Mouse (Mus musculus) intestine, embryonic 14.5 days (tissue): ENCODE results near the gene Aoah. TPM values are rescaled to one million over a fixed set of nuclear protein-coding genes. Genes with fewer than 3 reads are reported as not detected.

Experiments
- ATAC-seq: fragments of 200-750 bp; cut with Nextera tagmentation; replicated peaks from 2 replicates; pipeline ENCODE4 v1.8.0; 2017; ENCODE audit warnings: low read depth, moderate number of reproducible peaks, moderate TSS enrichment, moderate library complexity; ENCODE audit not compliant: low FRiP score, low TSS enrichment
- DNase-seq: peaks from one replicate; pipeline ENCODE4 v3.0.0-alpha.2; 2018; ENCODE audit warnings: low spot score
- H3K27ac ChIP-seq: fragments of 300-500 bp; sonication (generic); 2 replicates; pipeline ENCODE4 v1.5.1; 2014; ENCODE audit warnings: low read depth, mild to moderate bottlenecking, control low read depth
- H3K27me3 ChIP-seq: fragments of 300-500 bp; sonication (generic); replicated peaks from 2 replicates; pipeline ENCODE4 v1.6.1; 2014; ENCODE audit warnings: low read length, control low read depth; ENCODE audit not compliant: control insufficient read depth, insufficient read depth
- H3K36me3 ChIP-seq: fragments of 300-500 bp; sonication (generic); 2 replicates; pipeline ENCODE4 v1.6.1; 2014; ENCODE audit warnings: low read length, control low read depth; ENCODE audit not compliant: control insufficient read depth, insufficient read depth
- H3K4me1 ChIP-seq: fragments of 300-500 bp; sonication (generic); replicated peaks from 2 replicates; pipeline ENCODE4 v1.6.1; 2014; ENCODE audit warnings: low read length, control low read depth, mixed read lengths; ENCODE audit not compliant: control insufficient read depth, insufficient read depth
- H3K4me2 ChIP-seq: fragments of 300-500 bp; sonication (generic); 2 replicates; pipeline ENCODE4 v1.6.1; 2014; ENCODE audit warnings: low read length
- H3K4me3 ChIP-seq: fragments of 300-500 bp; sonication (generic); 2 replicates; pipeline ENCODE4 v1.5.1; 2014; ENCODE audit warnings: low read depth, low read length, control low read depth, mixed read lengths
- H3K9ac ChIP-seq: fragments of 300-500 bp; sonication (generic); 2 replicates; pipeline ENCODE4 v1.6.1; 2014; ENCODE audit warnings: mild to moderate bottlenecking, low read length
- H3K9me3 ChIP-seq: fragments of 300-500 bp; sonication (generic); 2 replicates; pipeline ENCODE4 v1.6.1; 2016; ENCODE audit warnings: low read length, control low read depth; ENCODE audit not compliant: control insufficient read depth
- WGBS: fragments of 180-500 bp; shearing (Covaris S2); extraction: QIAGEN DNeasy Blood & Tissue Kit; methylation state at CpG from one replicate; pipeline ENCODE4 v1.1.7; 2014; 5-methylcytosine and 5-hydroxymethylcytosine counted together
- polyA plus RNA-seq: library from polyadenylated mRNA; unstranded; fragments of >200 nt; fragmentation: Nextera tagmentation; extraction: Ambion mirVana; gene quantifications from 2 replicates; pipeline ENCODE4 v1.2.1, GENCODE M21; 2014

The Aoah gene
- polyA plus RNA-seq, 1 experiment from 2014 or later: 1.1 TPM

- no peak for DNase-seq
- H3K9ac ChIP-seq: no peak overlapping the region
- ATAC-seq: no peak
- H3K4me1 ChIP-seq: no peaks in the 10 kb centered on the region
- 83% methylated on average over 5 of the region's 5 CpGs for WGBS
- no peaks in the 10 kb centered on the region for H3K27me3 ChIP-seq
- no peak overlapping the region for H3K27ac ChIP-seq
- no peak overlapping the region for H3K4me2 ChIP-seq
- no peaks in the 10 kb centered on the region for H3K9me3 ChIP-seq
- H3K4me3 ChIP-seq: no peak overlapping the region
- no peaks in the 10 kb centered on the region for H3K36me3 ChIP-seq
Observed at GRCm38 (mm10) chr13:21005238-21005637, 211.3 kb downstream of the Aoah start.

- no peaks in the 10 kb centered on the region for H3K36me3 ChIP-seq
- WGBS: 79% methylated on average over 5 of the region's 5 CpGs
- no peak for DNase-seq
Observed at GRCm38 (mm10) chr13:21005642-21006320, 211.9 kb downstream of the Aoah start.

GRCm38 (mm10) chr13:21006321-21006653, 212.4 kb downstream of the Aoah start:
- Histone ChIP-seq H3K9me3 (no peaks in the 10 kb centered on the region), H3K36me3 (no peaks in the 10 kb centered on the region), H3K27ac (no peak overlapping the region), H3K9ac (no peak overlapping the region), H3K4me2 (no peak overlapping the region), H3K4me1 (no peaks in the 10 kb centered on the region), H3K27me3 (no peaks in the 10 kb centered on the region), H3K4me3 (no peak overlapping the region)
- DNase-seq: no peak
- ATAC-seq: no peak
- WGBS: 82% methylated on average over 4 of the region's 4 CpGs

More at GRCm38 (mm10) chr13:21005642-21006320, 211.9 kb downstream of the Aoah start:
- no peak overlapping the region for H3K27ac ChIP-seq
- H3K4me3 ChIP-seq: no peak overlapping the region
- no peaks in the 10 kb centered on the region for H3K4me1 ChIP-seq
- no peak overlapping the region for H3K4me2 ChIP-seq
- no peak overlapping the region for H3K9ac ChIP-seq
- H3K27me3 ChIP-seq: no peaks in the 10 kb centered on the region
- no peak for ATAC-seq
- no peaks in the 10 kb centered on the region for H3K9me3 ChIP-seq

GRCm38 (mm10) chr13:21013659-21014058, 219.7 kb downstream of the Aoah start:
- ATAC-seq (no peak), DNase-seq (no peak)
- 67% methylated on average over 3 of the region's 3 CpGs for WGBS
- Histone ChIP-seq H3K4me1 (no peaks in the 10 kb centered on the region), H3K4me3 (no peak overlapping the region), H3K9me3 (no peaks in the 10 kb centered on the region), H3K27ac (no peak overlapping the region), H3K4me2 (no peak overlapping the region), H3K27me3 (no peaks in the 10 kb centered on the region), H3K9ac (no peak overlapping the region), H3K36me3 (no peaks in the 10 kb centered on the region)

- Histone ChIP-seq H3K4me1 (no peaks in the 10 kb centered on the region), H3K9me3 (no peaks in the 10 kb centered on the region), H3K9ac (no peak overlapping the region), H3K27me3 (no peaks in the 10 kb centered on the region), H3K4me2 (no peak overlapping the region), H3K27ac (no peak overlapping the region), H3K36me3 (no peaks in the 10 kb centered on the region), H3K4me3 (no peak overlapping the region)
- no peak for DNase-seq
- ATAC-seq: no peak
- WGBS: 88% methylated on average over 5 of the region's 5 CpGs
Observed at GRCm38 (mm10) chr13:21024831-21025230, 230.9 kb downstream of the Aoah start.

GRCm38 (mm10) chr13:21033176-21033575, 239.3 kb downstream of the Aoah start:
- H3K27me3 ChIP-seq: no peaks in the 10 kb centered on the region
- H3K36me3 ChIP-seq: no peaks in the 10 kb centered on the region
- DNase-seq: no peak
- no peak for ATAC-seq
- no peaks in the 10 kb centered on the region for H3K9me3 ChIP-seq
- no peak overlapping the region for H3K4me2 ChIP-seq
- no peak overlapping the region for H3K27ac ChIP-seq
- WGBS: 65% methylated on average over 3 of the region's 3 CpGs
- no peaks in the 10 kb centered on the region for H3K4me1 ChIP-seq
- H3K4me3 ChIP-seq: no peak overlapping the region
- H3K9ac ChIP-seq: no peak overlapping the region

- H3K27me3 ChIP-seq: no peaks in the 10 kb centered on the region
- ATAC-seq (no peak), DNase-seq (no peak)
- no peak overlapping the region for H3K4me2 ChIP-seq
- 73% methylated on average over 3 of the region's 3 CpGs for WGBS
- no peaks in the 10 kb centered on the region for H3K9me3 ChIP-seq
- H3K4me3 ChIP-seq: no peak overlapping the region
- no peaks in the 10 kb centered on the region for H3K4me1 ChIP-seq
- no peak overlapping the region for H3K27ac ChIP-seq
- H3K36me3 ChIP-seq: no peaks in the 10 kb centered on the region
- H3K9ac ChIP-seq: no peak overlapping the region
Observed at GRCm38 (mm10) chr13:21035011-21035410, 241.1 kb downstream of the Aoah start.

- H3K4me2 ChIP-seq: no peak overlapping the region
- H3K9me3 ChIP-seq: no peaks in the 10 kb centered on the region
- no peak overlapping the region for H3K27ac ChIP-seq
- no peaks in the 10 kb centered on the region for H3K4me1 ChIP-seq
- H3K36me3 ChIP-seq: no peaks in the 10 kb centered on the region
- no peaks in the 10 kb centered on the region for H3K27me3 ChIP-seq
- DNase-seq: no peak
- H3K4me3 ChIP-seq: no peak overlapping the region
- no peak for ATAC-seq
- no peak overlapping the region for H3K9ac ChIP-seq
Observed at GRCm38 (mm10) chr13:21035981-21036380, 242.1 kb downstream of the Aoah start.

- H3K4me3 ChIP-seq: no peak overlapping the region
Observed at GRCm38 (mm10) chr13:21040589-21041199, 246.8 kb downstream of the Aoah start.

More at GRCm38 (mm10) chr13:21040589-21041199, 246.8 kb downstream of the Aoah start:
- DNase-seq (no peak), ATAC-seq (no peak)
- no peak overlapping the region for H3K27ac ChIP-seq
- no peaks in the 10 kb centered on the region for H3K27me3 ChIP-seq
- H3K9ac ChIP-seq: no peak overlapping the region
- H3K4me2 ChIP-seq: no peak overlapping the region
- WGBS: 87% methylated on average over 2 of the region's 2 CpGs
- no peaks in the 10 kb centered on the region for H3K9me3 ChIP-seq
- H3K36me3 ChIP-seq: no peaks in the 10 kb centered on the region
- no peaks in the 10 kb centered on the region for H3K4me1 ChIP-seq
